Mouse (Mus musculus) right cerebral cortex, postnatal 36 days (tissue): ENCODE measurements at regions not wholly inside any gene's neighbourhood (a gene's known extent, or its start where the extent isn't known, plus 50 kb on each side); places are given as distances from the start of the nearest gene placed in this dataset.

ENCODE experiments used
- DNase-seq, 2 experiments: peaks; one replicate each; pipeline ENCODE4 v3.0.0; 2022; ENCODE audit warnings: low spot score in 2 of 2, mixed read lengths in 1 of 2

DNA sequence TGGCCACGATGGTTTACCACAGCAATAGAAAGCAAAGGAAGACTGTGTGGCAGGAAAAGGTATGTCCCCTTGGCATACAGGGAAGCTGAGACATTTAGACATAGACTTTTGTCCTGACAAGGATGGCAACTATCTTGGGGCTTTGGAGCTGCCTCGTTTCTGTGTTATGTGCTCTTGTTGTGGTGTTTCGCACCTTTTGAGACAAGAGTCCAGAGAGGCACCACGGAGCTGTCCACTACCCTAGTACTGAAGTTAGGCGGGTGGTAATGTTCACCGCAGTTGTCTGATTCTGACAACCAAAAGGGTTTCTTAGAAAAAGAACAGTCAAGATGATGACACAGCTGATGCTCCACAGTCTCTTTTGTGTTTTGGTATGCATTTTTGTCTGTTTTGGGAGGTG lies 90.9 kb upstream of the Got2 start:
- no peak for DNase-seq

DNA sequence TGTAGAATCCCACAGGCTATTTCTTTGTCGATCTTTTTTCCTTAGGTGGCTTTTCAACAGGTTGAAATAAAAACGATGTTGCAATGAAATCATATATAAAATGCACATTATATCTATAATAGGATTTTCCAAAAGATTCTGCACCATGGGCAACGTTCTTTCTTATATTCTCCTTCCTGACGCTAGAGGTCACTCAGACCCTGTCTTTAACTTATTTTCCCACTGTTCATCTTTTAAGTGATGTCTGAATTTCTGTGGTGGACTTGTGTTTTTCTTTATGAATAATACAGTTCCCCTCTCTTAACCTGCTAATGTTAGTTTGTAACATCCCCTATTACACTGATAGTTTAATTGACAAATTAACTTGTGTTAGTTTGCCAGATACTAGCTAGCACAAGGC lies 86.5 kb upstream of the Got2 start:
- DNase-seq = no peak

DNA sequence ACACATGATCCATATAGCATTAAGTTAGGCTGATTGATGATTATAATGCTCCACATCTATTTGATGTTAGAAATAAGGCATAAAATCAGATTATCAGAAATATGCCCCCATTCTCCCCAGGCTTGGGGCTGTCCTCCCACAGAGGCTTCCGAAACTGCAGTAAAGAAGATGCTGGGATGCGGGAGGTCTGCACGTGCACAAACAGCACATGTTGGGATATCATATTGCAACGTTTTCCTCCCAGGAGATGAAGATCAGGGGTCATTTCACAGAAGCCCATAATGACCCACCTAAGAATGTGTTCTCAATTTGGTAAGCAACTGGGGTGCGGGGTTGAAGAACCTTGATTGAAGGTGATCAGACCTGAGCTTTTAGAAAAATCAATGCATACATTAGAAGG lies 85.9 kb upstream of the Got2 start:
- no peak for DNase-seq

DNA sequence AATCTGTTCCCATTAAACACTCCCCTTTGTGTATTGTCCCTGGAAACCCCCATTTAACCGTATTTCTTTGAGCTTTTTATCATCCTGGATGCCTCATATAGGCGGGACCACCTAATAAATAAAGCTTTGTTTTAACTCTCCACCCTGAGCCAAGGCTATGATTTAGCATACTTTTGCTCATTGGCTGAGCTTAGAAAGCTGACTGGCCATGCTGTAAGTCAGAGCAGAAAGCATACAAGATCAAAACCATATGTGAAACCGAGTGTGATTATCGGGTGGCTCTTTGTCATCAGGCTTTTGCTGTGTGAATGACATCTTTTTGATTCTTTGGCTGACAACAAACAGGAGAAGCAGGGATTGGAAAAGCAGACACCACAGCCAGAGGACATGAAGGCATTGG lies 85.2 kb upstream of the Got2 start:
- no peak for DNase-seq

DNA sequence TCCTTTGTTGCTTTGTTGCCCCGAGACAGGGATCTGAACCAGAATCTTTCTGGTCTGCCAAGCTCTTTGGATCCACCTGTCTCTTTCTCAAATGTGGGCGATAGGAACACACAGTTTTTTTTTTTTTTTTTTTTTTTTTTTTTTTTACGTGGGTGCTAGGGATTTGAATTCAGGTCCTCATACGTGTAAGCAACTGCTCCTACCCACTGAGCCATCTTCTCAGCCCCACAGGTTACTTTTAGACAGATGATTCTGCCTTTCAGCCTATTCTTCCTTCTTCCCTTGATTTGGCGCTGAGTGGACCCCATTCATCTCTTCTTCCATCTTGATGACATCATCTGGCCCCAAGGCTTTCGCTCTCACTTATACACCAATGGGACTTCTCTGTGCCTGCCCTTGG lies 80.5 kb upstream of the Got2 start:
- no peak for DNase-seq

DNA sequence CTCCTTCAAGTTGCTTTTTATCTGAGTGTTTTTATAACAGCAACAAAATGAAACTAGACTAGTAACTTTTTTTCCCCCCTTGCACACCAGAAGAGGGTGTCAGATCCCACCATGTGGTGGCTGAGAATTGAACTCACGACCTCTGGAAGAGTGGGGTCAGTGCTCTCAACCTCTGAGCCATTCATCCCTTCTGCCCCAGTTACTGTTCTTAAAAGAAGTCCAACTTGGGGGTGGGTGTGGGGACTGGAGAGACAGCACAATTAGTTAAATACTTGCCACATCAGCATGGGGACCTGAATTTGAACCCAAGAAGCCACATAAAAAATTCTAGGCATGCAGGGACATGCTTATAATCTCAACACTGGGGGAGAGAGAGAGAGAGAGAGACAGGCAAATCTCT lies 78.1 kb upstream of the Got2 start:
- DNase-seq = no peak

DNA sequence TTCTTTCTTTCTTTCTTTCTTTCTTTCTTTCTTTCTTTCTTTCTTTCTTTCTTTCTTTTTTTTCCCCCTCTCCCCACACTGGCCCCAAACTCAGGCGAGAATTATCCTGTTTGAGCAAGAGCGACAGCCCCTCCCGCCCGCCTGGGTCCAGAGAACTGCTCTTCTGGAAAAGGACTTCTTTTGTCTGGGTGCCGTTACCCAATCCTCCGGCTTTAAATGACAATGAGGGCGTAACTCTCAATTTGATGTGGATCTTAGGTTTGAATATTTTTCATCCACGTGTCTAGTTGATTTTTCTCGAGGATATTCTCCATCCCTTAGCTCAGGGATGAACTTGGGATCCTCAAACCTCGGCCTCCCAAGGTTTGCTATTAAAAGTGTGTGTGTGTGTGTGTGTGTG lies 63.9 kb upstream of the Got2 start:
- no peak for DNase-seq

DNA sequence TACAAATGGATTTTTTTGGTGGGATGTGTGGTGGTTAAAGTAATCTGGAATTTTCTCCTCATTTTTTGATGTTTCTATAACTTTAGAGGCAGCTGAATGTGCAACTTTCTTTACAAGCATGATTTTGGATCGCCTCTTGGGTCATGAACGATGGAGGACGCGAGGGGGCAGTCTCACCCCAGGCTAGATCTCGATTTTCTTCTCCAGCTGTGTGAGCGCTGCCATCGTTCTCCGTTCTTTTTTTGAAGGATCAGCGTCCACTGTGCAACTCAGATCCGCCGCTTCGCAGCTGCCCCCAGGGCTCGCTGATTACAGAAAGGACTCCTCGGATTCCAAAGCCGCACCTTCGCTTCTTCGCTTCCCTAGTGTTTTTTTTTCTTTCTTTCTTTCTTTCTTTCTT lies 63.4 kb upstream of the Got2 start:
- peak; percentile 52 to 54 for DNase-seq
